Mouse (Mus musculus): ENCODE data around the gene Aar2. TPM values are rescaled to one million over a fixed set of nuclear protein-coding genes. Genes with fewer than 3 reads are reported as not detected.

The Aar2 gene
- total RNA-seq, 2 experiments from 2014 or later: 22.0 to 22.4 TPM

DNA sequence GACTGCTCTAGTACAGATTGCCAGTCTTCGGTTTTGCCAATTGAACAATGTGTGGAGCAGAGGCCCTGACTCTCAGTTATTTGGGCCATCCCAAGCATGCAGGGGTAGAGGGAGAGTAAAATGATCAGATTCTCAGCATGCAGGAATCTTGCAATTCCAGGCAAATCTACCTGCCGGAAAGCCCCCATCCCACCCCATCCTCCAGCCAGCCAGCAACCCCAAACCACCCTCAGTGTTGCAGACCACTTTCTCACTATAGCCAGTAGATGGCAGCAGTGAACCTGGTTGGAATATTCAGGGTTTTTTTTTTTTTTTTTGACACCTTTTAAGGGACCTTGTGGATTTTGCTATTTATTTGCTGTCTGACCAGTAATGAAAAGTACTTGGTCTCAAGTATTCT lies 17.7 kb upstream of the Aar2 start:
- TF ChIP-seq CTCF (IDR thresholded peaks at IDR 0.05): peak; percentile 81
- no peak for DNase-seq
- intact Hi-C loops (cut with DNase I): loop anchor here (1.0 kb wide), 1 partner anchor 176 kb away; no protein-coding TSS in a partner anchor
- Histone ChIP-seq H3K27ac (no peak overlapping the region), H3K4me3 (no peak overlapping the region)

DNA sequence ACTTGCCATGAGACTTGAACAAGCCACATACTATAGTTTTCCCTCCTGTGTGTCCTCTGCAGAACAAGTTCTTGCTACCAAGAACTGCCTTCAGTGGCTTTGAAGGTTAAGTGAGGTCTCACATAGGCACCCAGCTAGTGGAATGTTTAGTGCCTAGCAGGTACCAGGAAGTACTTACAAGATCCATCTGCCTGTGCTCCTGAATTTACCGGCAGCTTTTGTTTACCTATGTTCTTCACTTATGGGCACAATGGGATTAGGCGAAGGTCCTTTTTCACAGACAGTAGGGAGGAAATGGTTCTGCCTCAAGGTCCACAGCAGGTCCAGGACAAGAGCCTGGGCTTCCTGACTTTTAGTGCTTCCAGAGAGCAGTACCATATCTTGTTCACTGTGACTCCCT lies 14.2 kb upstream of the Aar2 start:
- intact Hi-C loops (cut with DNase I): no loop called here
- no peak overlapping the region for H3K4me3 ChIP-seq
- TF ChIP-seq CTCF (IDR thresholded peaks at IDR 0.05): no peak
- no peak for DNase-seq
- H3K27ac ChIP-seq: no peak overlapping the region

DNA sequence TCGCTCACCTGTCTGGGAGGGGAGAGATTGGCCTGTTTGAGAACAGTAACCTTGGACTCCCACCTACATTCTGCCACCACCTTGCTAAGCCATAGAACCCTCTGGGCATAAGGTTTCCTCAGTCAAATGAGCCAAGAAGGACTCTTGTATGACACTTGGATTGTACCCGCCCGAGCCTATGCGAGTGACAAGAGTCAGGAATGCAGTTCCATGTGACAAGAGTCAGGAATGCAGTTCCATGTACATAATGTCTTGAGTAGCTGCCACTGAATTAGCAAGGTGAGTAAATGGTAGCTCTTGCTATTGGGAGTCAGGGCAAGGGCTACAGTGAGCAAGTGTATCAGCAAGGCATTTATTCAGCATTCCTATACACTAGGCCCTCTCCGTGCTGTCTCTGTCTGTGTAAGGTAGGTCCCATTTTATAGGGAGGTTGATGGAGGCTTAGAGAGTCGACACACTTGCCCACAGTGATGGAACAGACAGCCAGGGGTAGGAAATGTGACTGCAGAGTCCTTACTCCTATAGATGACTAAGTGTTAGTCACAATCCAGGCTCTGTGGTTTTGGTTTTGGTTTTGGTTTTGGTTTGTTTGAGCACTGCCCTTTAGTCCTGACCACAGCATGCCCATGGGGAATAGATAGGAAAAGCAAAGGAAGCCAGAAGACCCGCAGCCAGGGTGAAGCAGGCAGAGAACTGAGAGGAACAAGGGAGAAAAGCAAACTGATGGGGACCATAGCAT lies 8.4 kb upstream of the Aar2 start:
- no peak for TF ChIP-seq CTCF (IDR thresholded peaks at IDR 0.05)
- intact Hi-C loops (cut with DNase I): no loop called here
- no peak overlapping the region for H3K27ac ChIP-seq
- H3K4me3 ChIP-seq: no peak overlapping the region
- DNase-seq: no peak

DNA sequence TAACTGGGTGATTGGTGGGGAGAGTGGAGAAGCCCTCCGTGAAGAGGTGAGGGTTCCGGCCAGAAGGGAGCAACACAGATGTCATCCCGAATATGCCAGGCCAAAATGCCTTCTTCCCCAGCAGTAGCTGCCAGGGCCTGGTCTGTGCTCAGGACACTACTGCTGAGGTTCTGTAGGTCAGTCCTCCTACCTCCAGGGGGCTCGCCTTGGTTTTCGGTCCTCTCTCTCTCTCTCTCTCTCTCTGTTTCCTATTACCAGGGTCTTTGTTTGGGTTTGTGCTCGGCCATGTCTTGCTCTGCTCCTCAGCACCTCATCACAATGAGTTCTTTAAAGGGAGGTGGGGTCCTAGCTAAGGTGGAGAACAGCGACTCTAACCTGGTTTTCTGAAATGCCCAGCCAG lies 6.4 kb upstream of the Aar2 start:
- H3K27ac ChIP-seq: no peak overlapping the region
- H3K4me3 ChIP-seq: no peak overlapping the region
- intact Hi-C loops (cut with DNase I): no loop called here
- DNase-seq: no peak
- TF ChIP-seq CTCF (IDR thresholded peaks at IDR 0.05): no peak

DNA sequence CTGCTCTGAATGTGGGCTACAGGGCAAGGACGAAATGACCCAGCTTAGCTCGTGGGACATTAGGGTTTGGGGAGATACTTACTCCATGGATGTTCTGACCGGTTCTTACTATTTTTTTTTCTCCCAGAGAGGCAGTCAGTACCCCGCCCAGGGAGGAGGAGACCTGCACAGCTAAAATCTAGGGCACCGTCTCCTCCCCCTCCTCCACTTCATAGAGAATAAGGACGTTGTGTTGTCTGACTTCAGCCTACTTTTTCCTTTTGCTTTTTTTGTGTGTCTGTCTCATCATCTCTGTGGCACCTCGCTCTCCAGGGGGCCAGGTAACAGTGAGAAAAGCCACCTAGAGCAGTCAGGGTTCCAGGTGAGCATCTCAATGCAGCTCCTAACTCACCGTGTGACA lies 5.0 kb upstream of the Aar2 start:
- no peak for TF ChIP-seq CTCF (IDR thresholded peaks at IDR 0.05)
- no peak overlapping the region for H3K4me3 ChIP-seq
- DNase-seq: no peak
- intact Hi-C loops (cut with DNase I): no loop called here
- no peak overlapping the region for H3K27ac ChIP-seq

DNA sequence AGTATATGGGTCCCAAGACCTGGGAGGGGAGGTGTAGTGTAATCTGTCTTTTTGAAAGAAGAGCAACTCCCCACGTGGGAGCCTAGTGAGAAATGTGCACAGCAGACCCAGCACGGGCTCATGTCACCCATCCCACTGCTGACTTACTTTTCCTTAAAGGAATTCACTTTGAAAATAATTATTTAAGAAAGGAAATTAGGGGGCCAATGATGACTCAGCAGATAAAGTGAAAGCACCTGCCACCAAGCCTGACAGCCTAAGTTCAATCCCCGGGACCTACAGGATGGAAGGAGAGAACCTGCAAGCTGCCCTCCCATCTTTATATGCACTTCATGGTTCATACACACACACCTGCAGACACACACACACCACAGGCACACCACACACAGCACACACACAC lies 3.6 kb upstream of the Aar2 start:
- TF ChIP-seq CTCF (IDR thresholded peaks at IDR 0.05): no peak
- no peak for DNase-seq
- H3K27ac ChIP-seq: no peak overlapping the region
- H3K4me3 ChIP-seq: no peak overlapping the region
- intact Hi-C loops (cut with DNase I): no loop called here

DNA sequence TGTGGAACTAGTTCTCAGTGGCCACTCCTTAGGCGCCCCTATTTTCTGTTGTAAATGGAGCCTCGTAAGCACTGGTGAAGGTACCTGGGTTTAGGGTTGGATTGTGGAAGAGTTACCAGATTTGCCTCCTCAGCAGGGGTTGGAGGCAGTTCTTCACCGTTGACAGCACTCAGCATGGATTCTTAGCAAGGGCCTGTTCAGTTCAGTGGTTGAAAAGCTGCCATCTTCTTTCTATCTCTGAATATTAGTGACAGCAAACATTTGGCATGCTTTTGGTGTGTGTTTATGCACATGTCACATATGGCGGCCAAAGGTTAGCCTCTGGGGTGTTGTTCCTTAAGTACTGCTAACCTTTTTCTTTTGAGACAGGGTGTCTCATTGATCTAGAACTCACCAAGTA lies 5.0 kb downstream of the Aar2 start:
- intact Hi-C loops (cut with DNase I): no loop called here
- TF ChIP-seq CTCF (IDR thresholded peaks at IDR 0.05): no peak
- no peak for DNase-seq

DNA sequence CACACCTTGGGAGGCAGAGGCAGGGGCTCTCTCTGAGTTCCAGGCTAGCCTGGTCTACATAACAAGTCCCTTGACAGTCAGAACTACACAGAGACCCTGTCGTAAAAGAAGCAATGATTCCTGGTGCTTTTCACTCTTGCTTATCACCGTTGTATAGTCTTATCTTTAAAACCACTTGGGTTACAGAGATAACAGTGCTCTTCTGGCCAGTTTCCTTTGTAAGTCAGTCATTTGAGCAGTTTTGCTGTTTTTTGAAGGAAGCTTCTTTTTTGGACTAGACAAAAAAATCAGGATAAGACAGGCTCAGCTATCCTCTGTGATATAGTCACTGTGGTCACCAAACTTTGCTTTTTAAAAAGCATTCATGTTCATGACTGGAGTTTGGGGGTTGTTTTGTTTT lies 14.4 kb downstream of the Aar2 start:
- no peak overlapping the region for H3K4me3 ChIP-seq
- intact Hi-C loops (cut with DNase I): no loop called here
- TF ChIP-seq CTCF (IDR thresholded peaks at IDR 0.05): no peak
- no peak for DNase-seq
- H3K27ac ChIP-seq: no peak overlapping the region

More for the DNA sequence above, 5.0 kb downstream of the Aar2 start:
- no peak overlapping the region for H3K4me3 ChIP-seq
- H3K27ac ChIP-seq: no peak overlapping the region

DNA sequence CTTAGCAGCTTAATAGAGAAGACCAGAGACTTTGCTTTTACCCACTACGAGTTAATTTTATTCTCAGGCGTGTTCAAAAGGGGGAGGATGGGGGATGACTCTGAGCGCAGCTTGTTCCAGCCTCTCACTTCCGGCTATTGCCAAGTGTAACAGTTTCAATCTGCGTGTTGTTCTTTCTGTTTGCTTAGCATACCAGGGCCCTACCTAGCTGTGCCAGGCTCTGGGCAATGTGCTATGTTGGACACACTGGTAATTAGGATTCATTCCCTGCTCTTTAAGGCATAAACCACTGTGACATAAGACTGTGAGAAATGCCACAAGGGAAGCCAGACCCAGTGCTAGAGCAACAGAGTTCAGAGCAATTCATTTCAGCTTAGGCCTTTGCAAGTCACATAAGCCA lies 16.2 kb downstream of the Aar2 start:
- H3K4me3 ChIP-seq: no peak overlapping the region
- DNase-seq: no peak
- TF ChIP-seq CTCF (IDR thresholded peaks at IDR 0.05): no peak
- H3K27ac ChIP-seq: peak overlapping the region; percentile 59
- intact Hi-C loops (cut with DNase I): no loop called here

DNA sequence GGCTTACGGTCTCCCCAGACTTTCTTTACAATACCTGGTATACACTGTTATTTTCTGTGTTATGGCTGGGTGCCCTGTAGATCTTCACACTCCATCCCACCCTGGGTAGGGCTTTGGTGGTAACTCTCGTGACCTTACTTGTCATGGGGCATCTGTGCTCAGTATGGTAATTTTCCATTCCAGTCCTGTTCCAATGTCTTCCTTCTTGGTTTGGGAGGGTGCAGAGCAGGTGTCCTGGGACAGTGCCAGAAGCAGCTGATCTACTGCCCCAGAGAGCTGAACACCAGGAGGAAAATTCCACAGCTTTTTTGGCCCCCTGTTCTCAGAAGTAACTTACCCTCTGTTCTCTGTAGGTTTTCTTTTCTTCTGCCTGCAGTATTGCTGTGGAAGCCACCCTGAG lies 19.1 kb downstream of the Aar2 start:
- no peak for TF ChIP-seq CTCF (IDR thresholded peaks at IDR 0.05)

DNA sequence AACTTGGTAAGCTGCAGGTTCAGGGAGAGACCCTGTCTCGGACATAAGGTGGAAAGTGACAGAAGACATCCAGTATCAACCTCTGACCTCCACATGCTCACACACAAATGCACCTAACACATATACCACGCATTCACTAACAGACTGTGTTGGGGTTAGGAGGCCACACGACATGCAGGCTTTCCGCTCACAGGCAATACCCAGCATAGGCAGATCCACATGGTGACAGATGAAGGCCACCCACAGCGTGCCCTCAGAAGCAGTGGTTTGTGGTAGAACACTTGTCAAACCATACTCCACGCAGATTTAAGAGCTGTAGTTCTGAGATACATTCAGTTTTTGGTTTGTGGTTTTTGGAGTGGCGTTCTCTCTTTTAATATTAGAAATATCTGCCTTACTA lies 21.3 kb downstream of the Aar2 start:
- intact Hi-C loops (cut with DNase I): no loop called here
- H3K4me3 ChIP-seq: no peak overlapping the region
- H3K27ac ChIP-seq: no peak overlapping the region
- TF ChIP-seq CTCF (IDR thresholded peaks at IDR 0.05): no peak
- no peak for DNase-seq

More for the DNA sequence above, 19.1 kb downstream of the Aar2 start:
- intact Hi-C loops (cut with DNase I): no loop called here
- no peak overlapping the region for H3K4me3 ChIP-seq
- H3K27ac ChIP-seq: no peak overlapping the region
- peak; percentile 46 for DNase-seq

DNA sequence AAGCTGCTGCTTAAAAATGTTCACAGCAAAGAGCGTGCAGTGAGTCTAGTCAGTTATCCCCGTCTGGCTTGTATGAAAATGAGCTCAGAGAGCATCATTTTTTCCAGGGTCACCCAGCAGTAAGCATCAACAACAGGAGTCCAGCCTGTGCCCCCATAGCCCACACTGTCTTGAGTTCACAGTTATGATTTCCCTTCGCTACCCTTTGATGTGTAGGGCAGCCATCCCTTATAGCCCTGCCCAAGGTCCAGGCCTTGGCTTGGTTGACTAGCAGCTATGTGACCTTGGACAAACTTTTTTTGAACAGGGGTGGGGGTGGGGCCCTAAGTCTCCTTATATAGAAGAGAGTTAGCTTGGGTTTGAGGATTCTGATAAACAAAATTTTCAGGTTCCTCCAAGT lies 21.9 kb downstream of the Aar2 start:
- no peak overlapping the region for H3K27ac ChIP-seq
- intact Hi-C loops (cut with DNase I): no loop called here
- no peak for TF ChIP-seq CTCF (IDR thresholded peaks at IDR 0.05)
- H3K4me3 ChIP-seq: no peak overlapping the region
- no peak for DNase-seq

DNA sequence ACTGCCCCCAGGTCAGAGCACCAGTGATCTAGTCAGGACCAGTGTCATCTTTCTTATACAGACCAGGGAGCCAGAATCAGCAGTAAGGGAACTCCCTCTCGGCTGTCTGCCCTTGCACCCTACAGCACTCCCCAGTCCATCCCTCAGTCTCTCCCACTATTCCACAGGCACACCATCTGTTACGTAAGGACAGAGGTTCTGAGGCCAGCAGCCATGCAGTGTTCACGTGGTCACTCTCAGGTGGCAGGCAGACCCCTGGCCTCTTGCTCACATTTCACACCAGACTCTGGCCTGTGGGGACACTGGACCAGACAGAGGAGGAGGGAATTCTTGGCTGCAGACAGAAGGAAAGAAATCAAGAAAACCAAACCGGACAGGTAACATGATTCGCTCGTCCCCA lies 24.1 kb downstream of the Aar2 start:
- intact Hi-C loops (cut with DNase I): no loop called here
- Histone ChIP-seq H3K4me3 (no peak overlapping the region), H3K27ac (no peak overlapping the region)
- DNase-seq: no peak
- no peak for TF ChIP-seq CTCF (IDR thresholded peaks at IDR 0.05)

DNA sequence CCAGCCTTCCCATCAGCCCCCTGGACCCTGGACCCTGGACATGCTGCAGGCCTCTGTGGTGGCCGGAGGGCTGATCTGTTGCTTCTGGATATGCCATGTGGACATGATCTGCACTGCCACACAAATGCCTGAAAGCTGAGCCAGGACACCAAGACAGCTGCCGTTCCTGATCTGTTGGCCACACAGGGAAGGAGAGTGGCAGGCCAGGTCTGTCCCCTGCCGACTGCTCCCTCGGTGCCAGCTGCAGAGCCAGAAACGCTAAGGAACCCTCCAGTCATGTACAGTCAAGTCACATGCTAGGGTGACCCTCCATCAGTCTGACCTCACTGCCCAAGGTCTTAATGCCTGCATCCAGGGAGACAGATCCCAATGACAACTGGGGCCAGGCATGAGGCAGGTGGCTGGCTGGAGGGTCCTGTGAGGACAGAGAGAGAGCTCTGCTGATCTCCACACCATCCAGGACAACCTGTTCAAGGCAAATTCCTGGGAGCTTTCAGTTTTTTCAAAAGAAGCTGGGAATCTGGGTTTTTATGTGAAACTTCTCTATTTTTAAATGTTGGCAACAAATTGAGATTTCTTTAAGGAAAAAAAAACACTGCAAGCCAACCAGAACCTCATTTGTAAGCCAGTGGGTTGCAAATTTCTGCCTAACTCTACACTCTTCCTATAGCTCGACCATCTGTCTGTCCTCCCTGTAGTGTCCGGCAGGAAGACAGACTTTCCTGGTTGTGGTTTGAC lies 29.6 kb downstream of the Aar2 start:
- no peak for DNase-seq
- H3K4me3 ChIP-seq: no peak overlapping the region

More for the DNA sequence above, 29.6 kb downstream of the Aar2 start:
- no peak overlapping the region for H3K27ac ChIP-seq
- no peak for TF ChIP-seq CTCF (IDR thresholded peaks at IDR 0.05)
- intact Hi-C loops (cut with DNase I): no loop called here
